Mouse (Mus musculus) lung, adult 2 months (tissue): Measurements from ENCODE around the gene Dydc1.

ENCODE experiments used
- CTCF ChIP-seq: fragments of 200-500 bp; IDR thresholded peaks from 2 replicates; pipeline ENCODE4 v1.5.1; 2011; ENCODE audit warnings: mild to moderate bottlenecking, low read length, control low read depth; ENCODE audit not compliant: insufficient read depth
- POLR2A ChIP-seq: fragments of 200-500 bp; IDR thresholded peaks from 2 replicates; pipeline ENCODE4 v1.6.1; 2011; ENCODE audit warnings: low read depth, mild to moderate bottlenecking, control low read depth, low read length, borderline replicate concordance; ENCODE audit errors: extremely low read depth

- TF ChIP-seq POLR2A (no peak), CTCF (no peak)
These were observed 43.4 kb upstream of the Dydc1 start for GRCm38 (mm10) chr14:41029303-41029702.
